Mouse (Mus musculus) layer of hippocampus, postnatal 36 days (tissue): ENCODE measurements at regions not wholly inside any gene's neighbourhood (a gene's known extent, or its start where the extent isn't known, plus 50 kb on each side); places are given as distances from the start of the nearest gene placed in this dataset.
"Not testable (repeated sequence)": the region's sequence is repeated elsewhere in the genome, so short reads cannot be mapped to it uniquely, and the experiment has no call there.

Experiments
- DNase-seq, 2 experiments: peaks; one replicate each; pipeline ENCODE4 v3.0.0; 2022

DNA sequence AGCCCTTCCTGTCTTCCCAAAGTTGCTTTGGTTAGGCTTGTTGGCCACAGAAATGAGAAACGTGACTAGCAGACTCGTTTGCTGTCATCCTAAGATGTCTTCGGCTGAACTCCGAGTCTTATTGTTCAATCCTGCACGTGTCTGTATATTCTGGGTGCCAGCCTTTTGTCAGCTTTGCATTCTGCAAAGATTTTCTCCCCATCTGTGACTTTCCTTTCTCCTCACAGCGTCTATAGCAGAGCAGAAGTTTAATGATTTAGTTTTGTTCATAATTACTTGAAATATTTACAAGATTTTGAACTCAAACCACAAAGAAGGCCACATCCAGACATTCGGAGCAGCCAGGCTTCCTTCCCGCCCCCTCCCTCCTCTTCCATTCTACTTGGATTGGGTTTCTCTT is 152.5 kb downstream of the Kif26a start:
- DNase-seq = no peak

GRCm38 (mm10) chr12:112299089-112299488 is 153.1 kb downstream of the Kif26a start:
- DNase-seq = no peak

DNA sequence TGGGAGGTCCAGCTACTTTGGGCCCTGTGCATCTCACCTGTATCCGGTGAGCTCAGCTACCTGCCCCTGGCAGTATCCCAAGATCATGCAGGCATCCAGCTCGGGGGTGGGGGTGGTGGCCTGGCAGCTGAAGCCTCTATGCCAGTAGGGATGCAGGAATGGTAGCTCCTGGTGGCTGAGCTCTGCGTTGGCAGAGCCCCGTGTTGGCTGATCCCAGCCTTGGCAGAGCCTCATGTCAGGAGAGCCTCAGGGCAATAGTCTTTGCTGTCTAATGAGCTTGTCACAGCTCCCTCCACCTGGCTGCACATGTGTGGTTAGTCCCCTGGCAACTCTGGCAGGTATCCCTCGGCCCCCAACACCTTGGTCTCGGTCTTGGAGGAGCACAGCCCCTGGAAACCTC is 153.6 kb downstream of the Kif26a start:
- DNase-seq = no peak

DNA sequence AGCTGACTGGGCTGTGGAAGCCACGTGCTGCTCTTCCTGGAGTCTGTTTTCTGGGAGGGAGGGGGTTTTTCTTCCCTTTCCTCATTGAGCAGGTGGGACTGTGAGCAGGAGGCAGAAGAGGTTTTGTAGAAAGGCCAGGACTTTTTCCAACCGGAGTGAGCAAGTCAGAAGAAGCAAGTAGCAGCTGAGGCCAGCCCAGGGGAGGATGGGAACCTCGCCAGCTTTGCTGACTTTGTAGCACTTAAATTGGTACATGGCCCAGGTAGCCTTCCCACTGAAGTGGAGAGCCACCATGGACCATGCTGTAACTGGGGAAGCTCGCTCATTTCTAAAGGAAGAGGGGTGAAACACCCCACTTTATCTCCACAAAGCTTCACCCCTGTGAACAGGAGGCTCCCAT is 154.1 kb downstream of the Kif26a start:
- DNase-seq = no peak

DNA sequence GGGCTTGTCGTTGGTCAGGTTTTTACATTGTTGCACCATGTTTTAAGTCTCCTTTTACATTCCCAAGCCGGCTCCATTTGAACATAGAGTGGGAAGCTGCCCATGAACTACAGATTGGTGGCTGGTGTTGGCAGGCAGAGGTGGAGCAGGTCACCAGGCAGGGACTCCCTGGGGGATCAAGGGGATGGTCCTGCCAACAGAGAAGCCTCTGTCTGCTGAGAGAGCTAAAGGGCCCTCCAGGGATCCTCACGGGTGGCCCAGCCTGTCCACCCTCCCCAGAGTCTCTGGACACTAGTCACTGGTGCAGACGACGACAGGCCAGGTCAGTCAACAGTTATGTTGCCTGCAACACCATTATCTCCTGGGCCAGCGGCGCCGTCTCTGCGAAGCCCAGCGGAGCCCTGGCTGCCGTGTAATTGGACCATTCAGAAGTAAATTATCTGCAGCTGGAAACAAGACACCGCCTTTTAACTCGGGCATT is 155.4 kb downstream of the Kif26a start:
- no peak for DNase-seq

DNA sequence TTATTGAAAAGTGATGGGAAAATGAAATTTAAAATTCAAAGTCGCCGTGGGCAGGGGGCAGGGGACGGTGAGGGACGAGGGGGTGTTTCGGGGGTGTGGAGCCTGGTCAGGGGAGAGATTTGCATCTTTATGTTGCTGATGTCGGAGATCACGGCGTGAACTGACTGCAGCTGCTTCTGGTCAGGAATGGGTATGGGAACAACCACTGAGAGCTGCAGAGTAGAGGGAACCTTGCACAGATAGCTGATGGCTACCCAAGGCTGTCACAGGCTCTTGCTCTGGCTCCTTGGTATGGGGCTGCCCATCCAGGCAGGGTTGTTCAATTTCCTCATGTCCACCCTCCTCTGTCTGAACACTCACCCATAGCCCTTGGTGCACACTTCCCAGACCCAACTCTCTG is 155.9 kb downstream of the Kif26a start:
- no peak for DNase-seq

GRCm38 (mm10) chr12:112306208-112306607 is 160.2 kb downstream of the Kif26a start:
- DNase-seq = no peak

DNA sequence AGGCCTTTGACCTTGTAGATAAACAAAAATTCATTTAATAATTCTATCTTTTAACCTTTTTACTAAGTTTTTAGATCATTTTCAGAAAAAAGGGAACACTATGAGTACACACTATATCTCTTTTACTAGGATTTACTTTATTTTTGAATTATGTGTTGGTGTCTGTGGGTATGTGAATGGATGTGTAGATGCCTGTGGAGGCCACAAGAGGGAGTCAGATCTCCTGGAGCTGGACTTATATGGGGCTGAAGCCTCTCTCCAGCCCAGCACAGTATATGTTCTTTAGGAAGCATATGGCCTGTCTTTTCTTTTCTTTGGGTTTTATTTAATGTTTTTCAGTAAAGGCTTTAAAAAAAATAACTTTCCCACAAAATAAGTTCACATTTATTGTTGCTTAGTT is 162.0 kb downstream of the Kif26a start:
- no peak for DNase-seq

DNA sequence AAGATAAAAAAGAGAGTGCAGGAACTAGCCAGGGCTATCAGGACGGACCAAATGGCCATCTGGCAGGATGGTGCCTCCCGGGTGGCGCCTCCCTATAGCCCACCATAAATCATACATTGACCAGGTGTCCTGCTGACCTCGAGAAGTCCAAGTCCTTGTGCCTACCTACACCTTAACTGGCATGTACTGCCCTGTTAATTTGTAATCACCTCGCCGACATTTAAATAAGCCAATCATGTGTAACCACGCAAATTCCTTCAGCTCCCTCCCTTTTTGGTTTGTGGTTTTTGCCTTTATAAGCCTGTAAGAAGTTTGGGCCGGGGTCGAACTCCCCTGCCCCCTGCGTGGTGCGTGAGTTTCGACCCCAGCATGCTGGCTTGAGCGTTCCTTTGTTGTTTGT is 163.1 kb downstream of the Kif26a start:
- DNase-seq = not testable (repeated sequence)

- no peak for DNase-seq
These were observed 163.8 kb downstream of the Kif26a start for GRCm38 (mm10) chr12:112309781-112310180.

DNA sequence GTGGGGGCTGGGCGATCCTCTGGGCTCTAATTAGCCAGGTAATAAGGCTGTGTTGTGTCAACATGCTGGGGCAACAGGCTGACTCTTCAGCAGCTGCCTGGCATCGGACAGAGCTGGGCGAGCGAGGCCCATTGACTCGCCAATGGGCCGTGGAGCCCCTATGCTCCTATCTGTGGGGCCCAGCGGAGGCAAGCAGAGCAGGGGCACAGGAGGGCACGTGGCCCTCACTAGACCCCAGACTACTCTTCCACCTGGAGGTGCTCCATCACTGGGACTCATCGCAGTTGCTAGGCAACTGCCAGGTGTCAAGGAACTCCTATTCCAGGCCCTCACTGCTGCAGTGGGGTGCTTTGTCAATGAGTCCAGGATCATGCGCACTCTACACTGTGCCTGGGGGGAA is 164.7 kb downstream of the Kif26a start:
- no peak for DNase-seq

- no peak for DNase-seq
These were observed 168.8 kb downstream of the Kif26a start for GRCm38 (mm10) chr12:112314781-112315180.

- DNase-seq = no peak
These were observed 171.2 kb downstream of the Kif26a start for GRCm38 (mm10) chr12:112317191-112317590.

GRCm38 (mm10) chr12:112318461-112318860 is 170.8 kb upstream of the A530016L24Rik start:
- no peak for DNase-seq

- DNase-seq = no peak
These were observed 167.1 kb upstream of the A530016L24Rik start for GRCm38 (mm10) chr12:112322196-112322595.

GRCm38 (mm10) chr12:112327411-112327810 is 161.8 kb upstream of the A530016L24Rik start:
- DNase-seq = no peak

- no peak for DNase-seq
These were observed 160.3 kb upstream of the A530016L24Rik start for GRCm38 (mm10) chr12:112328809-112329575.

GRCm38 (mm10) chr12:112329701-112330301 is 159.4 kb upstream of the A530016L24Rik start:
- DNase-seq = peak; percentile 43 to 48

DNA sequence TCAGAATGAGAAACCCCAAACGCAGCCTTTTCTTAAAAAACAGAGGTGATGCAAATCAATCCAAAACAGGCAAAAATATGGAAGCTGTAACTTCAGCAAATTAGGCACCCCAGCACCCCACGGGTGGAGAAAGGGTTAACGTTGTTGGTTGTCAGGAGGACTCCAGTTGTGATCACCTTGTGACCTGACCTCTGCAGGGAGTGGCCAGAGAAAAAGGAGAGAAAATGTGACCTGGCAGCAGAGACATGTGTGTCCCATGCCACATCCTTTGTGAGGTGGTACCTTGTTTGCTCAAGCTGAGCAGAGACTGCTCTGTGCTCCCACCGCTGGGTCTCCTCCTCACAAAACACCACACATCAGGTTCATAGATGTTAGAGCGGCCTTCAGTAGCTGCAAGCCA is 158.7 kb upstream of the A530016L24Rik start:
- no peak for DNase-seq

DNA sequence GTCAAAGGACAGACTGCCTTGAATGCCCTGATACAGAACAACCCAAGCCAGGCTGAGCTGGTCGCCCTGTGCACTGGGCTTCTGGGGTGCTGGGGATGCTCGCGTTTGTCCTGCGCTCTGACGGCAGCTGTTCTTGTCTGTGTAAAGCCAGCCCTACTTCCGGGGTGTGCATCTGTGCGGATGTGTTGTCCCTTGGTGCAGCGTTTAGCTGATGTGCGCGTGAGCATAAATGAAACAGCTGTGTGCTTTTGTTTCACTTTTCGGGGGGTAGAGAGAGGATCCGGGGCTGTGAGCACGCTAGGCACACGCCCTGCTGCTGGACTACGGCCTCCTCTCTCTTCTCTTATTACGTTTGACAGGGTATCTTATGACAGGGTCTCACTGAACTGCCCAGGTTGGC is 158.2 kb upstream of the A530016L24Rik start:
- DNase-seq = no peak

GRCm38 (mm10) chr12:112333125-112334079 is 155.8 kb upstream of the A530016L24Rik start:
- DNase-seq = no peak

DNA sequence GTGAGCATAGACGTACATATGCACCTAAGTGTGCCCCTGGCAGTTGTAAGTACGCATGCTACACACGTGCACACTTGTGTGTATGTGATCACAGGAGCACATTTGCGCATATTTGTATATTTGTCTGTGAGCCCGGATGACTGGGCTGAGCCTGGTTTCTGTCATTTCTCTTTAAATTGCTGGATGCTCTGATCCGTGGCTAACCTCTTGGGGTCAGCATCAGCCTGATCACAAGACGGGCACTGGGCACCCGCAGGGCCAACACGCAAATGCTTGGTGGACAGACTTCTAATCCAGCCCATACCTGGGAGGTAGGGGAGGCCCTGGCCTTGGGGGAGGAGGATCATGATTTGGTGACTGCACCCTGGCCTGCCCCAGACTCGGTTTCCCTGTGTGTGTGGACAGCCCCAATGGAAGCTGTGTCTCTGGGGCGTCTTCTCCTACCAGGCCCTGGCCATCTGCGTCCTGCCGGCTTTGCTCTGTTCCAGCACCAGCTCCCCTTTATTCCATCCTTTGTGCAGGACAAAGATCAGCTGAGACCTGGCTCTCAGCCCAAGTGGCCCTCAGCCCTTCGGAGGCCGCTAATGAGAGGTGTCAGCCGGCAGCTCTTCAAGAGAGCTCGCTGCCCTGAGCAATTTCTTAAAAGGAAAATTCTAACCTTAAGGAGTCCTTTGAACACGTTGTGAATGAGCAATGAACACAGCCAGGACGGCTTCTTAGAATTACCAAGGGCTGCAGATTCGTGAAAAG is 155.0 kb upstream of the A530016L24Rik start:
- no peak for DNase-seq
